Mouse (Mus musculus) activated CD4-positive, CD25-positive, alpha-beta regulatory T cell, adult 9 weeks (primary cell): Measurements from ENCODE around the gene Rtn4. TPM values are rescaled to one million over a fixed set of nuclear protein-coding genes. Genes with fewer than 3 reads are reported as not detected.

ENCODE experiments used
- polyA plus RNA-seq: library from polyadenylated mRNA; unstranded; fragments of 100-300 nt; shearing (Covaris generic); gene quantifications from one replicate; pipeline ENCODE4 v1.2.1, GENCODE M21; 2017

The Rtn4 gene
- 8.8 TPM for polyA plus RNA-seq

GRCm38 (mm10) chr11:29692683-29693272, at the start of gene Rtn4:
TSS of gene Rtn4 (plus strand) at chr11:29692947.

Other genes with a start within 250 kb of the Rtn4 start
- gene Prorsd1, start 177.9 kb upstream of the Rtn4 start, polyA plus RNA-seq = 43.3 TPM
- gene Mtif2, start 166.5 kb upstream of the Rtn4 start, polyA plus RNA-seq = 63.5 TPM
- gene Clhc1, start 145.0 kb upstream of the Rtn4 start, polyA plus RNA-seq = 1.5 TPM
- gene Rps27a, start 144.8 kb upstream of the Rtn4 start, polyA plus RNA-seq = 539 TPM
- not detected for gene 4931440F15Rik, start 132.7 kb downstream of the Rtn4 start, polyA plus RNA-seq